Mouse (Mus musculus) kidney, postnatal 0 days (tissue): ENCODE measurements around the gene 4930505A04Rik. TPM values are rescaled to one million over a fixed set of nuclear protein-coding genes. Genes with fewer than 3 reads are reported as not detected.
"Not testable (repeated sequence)": the region's sequence is repeated elsewhere in the genome, so short reads cannot be mapped to it uniquely, and the experiment has no call there.

Experiments
- ATAC-seq: fragments of 200-750 bp; cut with Nextera tagmentation; replicated peaks from 2 replicates; pipeline ENCODE4 v1.8.0; 2017; ENCODE audit warnings: low read depth, moderate number of reproducible peaks, moderate TSS enrichment, moderate library complexity; ENCODE audit not compliant: low FRiP score
- DNase-seq: peaks from one replicate; pipeline ENCODE4 v3.0.0-alpha.2; 2016; ENCODE audit warnings: low spot score
- H3K27ac ChIP-seq: fragments of 300-500 bp; sonication (generic); 2 replicates; pipeline ENCODE4 v1.5.1; 2014; ENCODE audit warnings: mild to moderate bottlenecking
- H3K27me3 ChIP-seq: fragments of 300-500 bp; sonication (generic); 2 replicates; pipeline ENCODE4 v1.6.1; 2014; ENCODE audit warnings: low read length, mixed read lengths; ENCODE audit not compliant: insufficient read depth
- H3K36me3 ChIP-seq: fragments of 300-500 bp; sonication (generic); 2 replicates; pipeline ENCODE4 v1.6.1; 2014; ENCODE audit warnings: low read length, mixed read lengths; ENCODE audit not compliant: insufficient read depth
- H3K4me1 ChIP-seq: fragments of 300-500 bp; sonication (generic); replicated peaks from 2 replicates; pipeline ENCODE4 v1.6.1; 2014; ENCODE audit warnings: antibody characterized with exemption, low read length, mixed read lengths; ENCODE audit not compliant: insufficient read depth
- H3K4me2 ChIP-seq: fragments of 300-500 bp; sonication (generic); 2 replicates; pipeline ENCODE4 v1.6.1; 2014; ENCODE audit warnings: mild to moderate bottlenecking, low read length, moderate library complexity, mixed read lengths
- H3K4me3 ChIP-seq: fragments of 300-500 bp; sonication (generic); replicated peaks from 2 replicates; pipeline ENCODE4 v1.5.1; 2014; ENCODE audit warnings: low read depth, low read length
- H3K9ac ChIP-seq: fragments of 300-500 bp; sonication (generic); 2 replicates; pipeline ENCODE4 v1.6.1; 2014; ENCODE audit warnings: low read depth, low read length
- H3K9me3 ChIP-seq: fragments of 300-500 bp; sonication (generic); replicated peaks from 2 replicates; pipeline ENCODE4 v1.6.1; 2016; ENCODE audit warnings: low read length, inconsistent platforms, mixed read lengths
- CTCF ChIP-seq: IDR thresholded peaks from 2 replicates; pipeline ENCODE4 v1.5.1; 2016; ENCODE audit warnings: antibody characterized with exemption, low read depth, mild to moderate bottlenecking, moderate library complexity
- WGBS: fragments of 180-500 bp; shearing (Covaris S2); extraction: QIAGEN DNeasy Blood & Tissue Kit; methylation state at CpG from one replicate; pipeline ENCODE4 v1.1.7; 2014; 5-methylcytosine and 5-hydroxymethylcytosine counted together
- polyA plus RNA-seq: library from polyadenylated mRNA; unstranded; fragments of >200 nt; fragmentation: Nextera tagmentation; extraction: Ambion mirVana; gene quantifications from 2 replicates; pipeline ENCODE4 v1.2.1, GENCODE M21; 2015

The 4930505A04Rik gene
- polyA plus RNA-seq, 1 experiment from 2014 or later: not detected

- Histone ChIP-seq H3K9me3 (no peaks in the 10 kb centered on the region), H3K4me1 (no peaks in the 10 kb centered on the region), H3K4me2 (no peak overlapping the region), H3K4me3 (no peak overlapping the region), H3K36me3 (no peaks in the 10 kb centered on the region), H3K27ac (no peak overlapping the region), H3K27me3 (no peaks in the 10 kb centered on the region), H3K9ac (no peak overlapping the region)
- no peak for TF ChIP-seq CTCF
- DNase-seq (no peak), ATAC-seq (no peak)
- WGBS: 72% methylated on average over 10 of the region's 10 CpGs
These were observed 16.6 kb upstream of the 4930505A04Rik start for GRCm38 (mm10) chr11:30488183-30488582.

DNA sequence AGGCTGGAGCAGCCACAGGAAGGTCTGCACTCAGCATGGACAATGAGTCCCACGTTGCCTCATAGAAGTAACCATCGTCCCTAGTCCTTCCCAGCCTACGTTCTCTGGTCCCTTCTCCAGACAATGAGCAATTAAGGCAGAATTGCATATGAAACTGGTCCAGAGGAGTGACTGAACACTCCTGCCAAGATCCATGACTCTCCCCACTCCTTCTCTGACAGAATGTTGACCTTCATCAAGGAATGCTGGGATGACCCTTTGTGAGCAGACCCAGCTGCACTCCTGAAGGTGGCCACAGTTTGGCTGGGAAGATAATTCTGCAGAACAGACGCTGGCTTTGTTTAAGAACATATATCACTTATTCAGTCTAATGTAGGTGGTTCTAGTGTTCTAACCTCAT is 11.7 kb upstream of the 4930505A04Rik start:
- Histone ChIP-seq H3K27ac (no peak overlapping the region), H3K4me1 (no peaks in the 10 kb centered on the region), H3K36me3 (no peaks in the 10 kb centered on the region), H3K4me2 (no peak overlapping the region), H3K9me3 (no peaks in the 10 kb centered on the region), H3K4me3 (no peak overlapping the region), H3K9ac (no peak overlapping the region), H3K27me3 (no peaks in the 10 kb centered on the region)
- TF ChIP-seq CTCF: no peak
- peak; percentile 33 for DNase-seq
- 65% methylated on average over 4 of the region's 4 CpGs for WGBS
- no peak for ATAC-seq

- H3K27ac ChIP-seq: no peak overlapping the region
- H3K4me3 ChIP-seq: no peak overlapping the region
- no peaks in the 10 kb centered on the region for H3K36me3 ChIP-seq
- peak overlapping the region; percentile 69; the same call in 1 of the 2 replicates for H3K4me2 ChIP-seq
- no peaks in the 10 kb centered on the region for H3K4me1 ChIP-seq
- ATAC-seq (no peak), DNase-seq (no peak)
- WGBS: 68% methylated on average over 8 of the region's 8 CpGs
- H3K27me3 ChIP-seq: no peaks in the 10 kb centered on the region
- no peak for TF ChIP-seq CTCF
- H3K9ac ChIP-seq: no peak overlapping the region
- H3K9me3 ChIP-seq: no peaks in the 10 kb centered on the region
These were observed 440 bp downstream of the 4930505A04Rik start for GRCm38 (mm10) chr11:30471187-30471586.

GRCm38 (mm10) chr11:30454331-30454730 is 17.3 kb downstream of the 4930505A04Rik start:
- no peak overlapping the region for H3K4me2 ChIP-seq
- DNase-seq (no peak), ATAC-seq (no peak)
- H3K4me3 ChIP-seq: no peak overlapping the region
- H3K27me3 ChIP-seq: no peaks in the 10 kb centered on the region
- no peaks in the 10 kb centered on the region for H3K36me3 ChIP-seq
- WGBS: 80% methylated on average over 4 of the region's 4 CpGs
- TF ChIP-seq CTCF: no peak
- H3K9ac ChIP-seq: no peak overlapping the region
- no peaks in the 10 kb centered on the region for H3K9me3 ChIP-seq
- no peaks in the 10 kb centered on the region for H3K4me1 ChIP-seq
- H3K27ac ChIP-seq: no peak overlapping the region

GRCm38 (mm10) chr11:30448126-30448525 is 23.5 kb downstream of the 4930505A04Rik start:
- no peak for TF ChIP-seq CTCF
- Histone ChIP-seq H3K4me2 (no peak overlapping the region), H3K9me3 (no peaks in the 10 kb centered on the region), H3K27ac (no peak overlapping the region), H3K4me1 (no peaks in the 10 kb centered on the region), H3K9ac (no peak overlapping the region), H3K4me3 (no peak overlapping the region), H3K36me3 (no peaks in the 10 kb centered on the region), H3K27me3 (no peaks in the 10 kb centered on the region)
- WGBS: 88% methylated on average over 2 of the region's 2 CpGs
- DNase-seq (no peak), ATAC-seq (no peak)

DNA sequence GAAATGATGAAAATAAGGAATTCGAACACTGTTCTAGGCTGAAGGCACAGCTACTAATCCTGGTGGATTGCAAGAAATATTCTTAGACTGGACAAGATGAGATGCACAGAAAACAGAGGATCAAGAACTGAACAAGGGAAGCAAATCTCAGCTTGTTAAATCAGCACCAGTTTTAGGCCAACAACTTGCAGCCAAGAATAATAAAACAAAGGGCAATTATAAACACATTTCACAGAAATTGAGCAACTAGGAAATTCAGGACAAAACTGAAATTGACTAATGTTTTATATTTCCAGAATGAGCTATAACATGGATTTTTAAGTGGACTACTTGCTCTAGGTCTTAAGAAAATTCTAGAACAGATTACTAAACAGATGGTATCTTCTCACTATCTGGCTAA is 24.1 kb downstream of the 4930505A04Rik start:
- TF ChIP-seq CTCF: no peak
- Histone ChIP-seq H3K4me3 (no peak overlapping the region), H3K27me3 (no peaks in the 10 kb centered on the region), H3K4me1 (no peaks in the 10 kb centered on the region), H3K9me3 (no peaks in the 10 kb centered on the region), H3K27ac (no peak overlapping the region), H3K36me3 (no peaks in the 10 kb centered on the region), H3K9ac (no peak overlapping the region), H3K4me2 (no peak overlapping the region)
- 90% methylated on average over 1 of the region's 1 CpGs for WGBS
- DNase-seq (peak; percentile 3), ATAC-seq (no peak)

- H3K36me3 ChIP-seq, H3K27me3 ChIP-seq, H3K27ac ChIP-seq, DNase-seq, H3K9ac ChIP-seq, H3K9me3 ChIP-seq, H3K4me2 ChIP-seq, ATAC-seq, H3K4me1 ChIP-seq, H3K4me3 ChIP-seq: not testable (repeated sequence)
- 87% methylated on average over 12 of the region's 12 CpGs for WGBS
These were observed 27.3 kb downstream of the 4930505A04Rik start for GRCm38 (mm10) chr11:30444192-30444905.
